Mouse (Mus musculus): ENCODE data around the gene Rprm.
A peak's percentile ranks its signal among the peaks of the same experiment; 100 is the strongest.

Gene Rprm

GRCm38 (mm10) chr2:54085430-54086087 lies at the start of gene Rprm:
TSS of gene Rprm (minus strand) at chr2:54085552.
- DNase-seq (ENCODE audit: low read depth, low spot score), result peak; percentile 93

GRCm38 (mm10) chr2:54119305-54119704 lies 34.0 kb upstream of the Rprm start:
- no peak for DNase-seq (ENCODE audit: low read depth, low spot score)

- peak; percentile 37 for DNase-seq (ENCODE audit: low read depth, low spot score)
Observed at GRCm38 (mm10) chr2:54118881-54119280, 33.5 kb upstream of the Rprm start.

GRCm38 (mm10) chr2:54111294-54111693 lies 25.9 kb upstream of the Rprm start:
- DNase-seq (ENCODE audit: low read depth, low spot score), result no peak

- DNase-seq (ENCODE audit: low read depth, low spot score), result no peak
Observed at GRCm38 (mm10) chr2:54106232-54106726, 20.9 kb upstream of the Rprm start.

- DNase-seq (ENCODE audit: low read depth, low spot score), result no peak
Observed at GRCm38 (mm10) chr2:54099939-54100338, 14.6 kb upstream of the Rprm start.

- no peak for DNase-seq (ENCODE audit: low read depth, low spot score)
Observed at GRCm38 (mm10) chr2:54092616-54093015, 7.3 kb upstream of the Rprm start.

GRCm38 (mm10) chr2:54086254-54086653 lies 902 bp upstream of the Rprm start:
- DNase-seq (ENCODE audit: low read depth, low spot score), result no peak

- DNase-seq (ENCODE audit: low read depth, low spot score), result no peak
Observed at GRCm38 (mm10) chr2:54084737-54085429, 469 bp downstream of the Rprm start.

- DNase-seq (ENCODE audit: low read depth, low spot score), result peak; percentile 68
Observed at GRCm38 (mm10) chr2:54083861-54084736, 1.3 kb downstream of the Rprm start.

- peak; percentile 68 for DNase-seq (ENCODE audit: low read depth, low spot score)
Observed at GRCm38 (mm10) chr2:54078961-54079360, 6.4 kb downstream of the Rprm start.

- DNase-seq (ENCODE audit: low read depth, low spot score), result no peak
Observed at GRCm38 (mm10) chr2:54071526-54071925, 13.8 kb downstream of the Rprm start.

- DNase-seq (ENCODE audit: low read depth, low spot score), result no peak
Observed at GRCm38 (mm10) chr2:54062421-54062820, 22.9 kb downstream of the Rprm start.

- no peak for DNase-seq (ENCODE audit: low read depth, low spot score)
Observed at GRCm38 (mm10) chr2:54061039-54061438, 24.3 kb downstream of the Rprm start.

Measured in mesoderm, embryonic 11.5 days (tissue).